Mouse (Mus musculus) spleen, adult 12 weeks (tissue): Measurements from ENCODE around the gene Grin2b.

Source experiments
- DNase-seq: peaks from one replicate; pipeline ENCODE4 v3.0.0; 2022; ENCODE audit warnings: low spot score

Grin2b gene

DNA sequence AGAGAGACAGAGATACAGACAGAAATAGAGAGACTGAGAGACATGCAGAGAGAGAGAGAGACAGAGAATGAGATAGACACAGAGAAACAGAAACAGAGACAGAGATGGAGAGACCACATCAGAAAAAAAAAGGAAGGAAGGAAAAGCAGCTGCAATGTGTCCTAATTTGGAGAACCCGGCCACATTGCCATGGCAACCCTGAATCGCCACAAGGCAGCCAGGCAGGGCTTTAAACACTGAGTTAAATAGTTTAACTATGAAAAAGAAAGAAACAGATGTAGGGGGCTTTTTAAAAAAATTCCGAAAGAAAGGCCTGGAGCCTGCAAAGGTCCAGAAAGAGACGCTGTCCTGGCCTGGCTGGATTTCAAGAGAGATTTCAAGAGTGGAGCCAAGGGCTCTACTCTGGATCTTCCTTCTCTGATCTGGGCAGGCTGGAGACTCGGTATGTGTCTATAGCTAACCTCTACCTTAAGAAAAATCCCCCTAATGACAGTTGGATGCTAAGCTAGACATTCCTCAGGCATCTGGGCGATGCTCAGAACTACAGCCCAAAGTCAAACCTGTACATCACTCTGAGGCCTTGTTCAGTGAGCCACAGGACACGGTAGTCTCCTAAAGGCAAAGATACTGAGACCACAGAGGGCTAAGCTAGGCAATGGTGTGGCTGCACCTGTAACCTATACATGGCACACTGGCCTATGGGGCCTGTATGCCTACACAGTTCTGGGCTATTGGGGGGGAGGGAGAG is 162.8 kb downstream of the Grin2b start:
- no peak for DNase-seq

- no peak for DNase-seq
Measured at GRCm38 (mm10) chr6:136008120-136008519, 165.2 kb downstream of the Grin2b start.

GRCm38 (mm10) chr6:135994691-135995090 is 178.6 kb downstream of the Grin2b start:
- DNase-seq = no peak

- DNase-seq = no peak
Measured at GRCm38 (mm10) chr6:135993897-135994296, 179.4 kb downstream of the Grin2b start.

- no peak for DNase-seq
Measured at GRCm38 (mm10) chr6:135993378-135993777, 179.9 kb downstream of the Grin2b start.

DNA sequence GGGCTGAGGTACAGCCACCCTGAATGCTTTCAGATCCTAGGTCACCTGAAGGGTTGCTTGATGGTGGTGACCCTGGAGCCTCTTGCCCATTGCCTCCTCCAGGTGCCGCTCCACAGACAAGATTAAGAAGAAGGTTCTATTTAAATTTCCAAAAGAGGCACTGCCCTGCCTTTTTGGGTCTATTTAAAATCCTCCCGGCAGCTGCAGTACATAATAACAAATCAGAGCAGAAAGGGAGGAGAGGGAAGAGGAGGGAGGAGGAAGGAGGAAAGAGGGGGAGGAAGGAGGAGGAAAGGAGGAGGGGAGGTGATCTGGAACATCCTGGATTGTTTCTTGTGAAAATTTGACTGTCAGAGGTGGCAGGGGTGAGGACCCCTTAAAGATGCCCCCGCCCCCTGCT is 197.2 kb downstream of the Grin2b start:
- DNase-seq = no peak

GRCm38 (mm10) chr6:135972481-135972880 is 200.8 kb downstream of the Grin2b start:
- no peak for DNase-seq

DNA sequence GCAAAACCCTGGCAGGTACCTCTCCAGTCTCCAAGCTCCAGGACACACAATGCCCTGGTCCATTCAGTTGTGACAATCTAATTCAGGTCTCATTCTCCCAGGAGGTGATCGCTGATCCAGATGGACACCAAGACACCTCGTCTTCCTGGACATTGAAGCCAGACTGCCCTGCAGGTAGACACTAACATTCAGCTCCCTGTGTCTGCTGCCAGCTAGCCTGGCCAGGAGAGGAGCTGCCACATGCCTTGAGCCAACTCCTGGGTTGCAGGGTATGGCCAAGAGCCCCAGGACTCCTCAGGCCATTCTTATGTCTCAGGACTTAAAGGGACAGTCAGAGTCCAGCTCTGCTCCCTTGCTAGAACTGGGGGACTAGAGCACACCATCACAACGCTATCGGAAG is 201.8 kb downstream of the Grin2b start:
- no peak for DNase-seq

DNA sequence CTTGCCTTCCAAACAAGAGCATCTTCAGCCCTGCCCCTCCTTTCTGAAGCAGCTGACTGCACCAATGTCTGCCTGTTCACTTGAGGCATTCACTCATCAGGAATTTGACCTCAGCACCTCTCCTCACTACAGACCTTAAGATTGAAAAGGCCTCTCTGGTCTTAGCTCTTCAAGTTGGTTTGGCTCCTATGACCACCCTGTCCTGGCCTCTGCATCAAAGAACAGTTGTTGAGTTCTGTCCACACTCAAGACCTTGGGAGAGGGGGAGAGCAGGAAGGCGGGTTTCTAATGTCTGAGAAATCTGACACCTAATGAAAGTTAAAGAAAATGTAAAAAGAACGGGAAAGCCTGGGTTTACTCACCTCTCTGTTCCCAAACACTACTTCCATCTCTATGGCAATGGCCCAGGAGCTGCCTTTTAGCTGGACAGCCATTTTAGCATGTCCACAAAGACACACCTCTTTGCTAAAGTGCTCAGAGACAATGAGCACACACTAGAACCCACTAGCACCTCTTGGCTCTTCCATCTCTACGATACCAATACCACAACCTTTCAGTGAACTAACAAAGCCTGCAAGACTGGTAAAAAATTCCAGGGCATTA is 202.5 kb downstream of the Grin2b start:
- DNase-seq = no peak

- no peak for DNase-seq
Measured at GRCm38 (mm10) chr6:135961766-135962165, 211.5 kb downstream of the Grin2b start.

DNA sequence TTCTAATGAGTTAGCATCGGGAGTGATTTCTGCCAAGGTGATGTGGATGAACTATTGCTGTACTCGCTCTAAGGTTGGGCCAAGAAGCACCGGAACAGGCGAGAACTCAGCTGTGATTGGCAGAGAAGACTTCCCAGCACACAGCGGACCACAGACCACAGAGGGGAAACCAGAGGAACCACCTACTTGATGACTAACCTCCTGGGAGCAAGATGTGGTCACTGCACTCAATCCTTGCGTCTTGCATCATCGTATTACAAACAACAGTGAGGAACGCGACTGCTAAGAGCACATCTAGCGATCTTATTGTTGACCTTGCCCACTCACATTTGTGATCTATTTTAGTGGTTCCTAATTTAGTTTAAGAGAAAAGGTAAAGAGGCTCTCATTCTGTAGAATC is 213.7 kb downstream of the Grin2b start:
- DNase-seq = no peak

DNA sequence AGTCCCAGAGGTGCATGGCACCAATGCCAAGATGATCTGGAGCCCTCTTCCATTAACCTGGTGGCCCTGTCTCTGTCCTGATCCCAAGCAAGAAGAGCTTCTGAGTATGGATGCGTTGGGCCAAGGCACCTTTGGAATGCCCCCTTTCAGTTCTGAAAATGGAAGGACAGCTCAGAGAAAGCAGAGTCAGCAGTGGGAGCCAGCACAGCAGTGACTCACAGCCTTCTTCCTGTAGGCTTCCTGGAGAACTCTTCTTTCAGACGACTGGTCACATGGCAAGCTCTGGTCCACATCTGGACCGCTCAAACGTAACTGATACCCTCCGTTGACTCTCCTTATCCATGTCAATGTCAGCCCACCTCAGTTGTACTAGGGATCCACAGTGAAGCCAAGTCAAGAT is 221.6 kb downstream of the Grin2b start:
- no peak for DNase-seq

- no peak for DNase-seq
Measured at GRCm38 (mm10) chr6:135945511-135945910, 227.8 kb downstream of the Grin2b start.

- DNase-seq = no peak
Measured at GRCm38 (mm10) chr6:135944358-135944757, 229.0 kb downstream of the Grin2b start.

- DNase-seq = no peak
Measured at GRCm38 (mm10) chr6:135943121-135943617, 230.1 kb downstream of the Grin2b start.

DNA sequence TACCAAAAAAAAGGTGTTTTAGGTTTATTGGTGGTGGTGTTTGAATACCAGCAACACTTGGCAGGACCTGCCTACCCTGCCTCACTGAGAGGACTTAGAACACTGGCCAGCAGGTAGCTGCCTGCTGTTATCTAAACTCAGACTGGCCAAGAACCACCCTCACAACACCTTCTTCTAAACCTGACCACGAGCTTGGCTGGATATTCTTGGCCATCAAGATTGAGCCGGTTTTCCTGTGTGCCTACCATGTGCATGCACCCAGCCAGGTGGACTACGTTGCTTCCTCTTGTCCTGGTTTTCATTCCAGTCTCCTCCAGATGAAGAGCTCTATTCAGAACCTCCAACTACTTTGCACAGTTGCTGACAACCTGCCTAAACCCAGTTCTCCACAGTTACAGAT is 240.4 kb downstream of the Grin2b start:
- no peak for DNase-seq

DNA sequence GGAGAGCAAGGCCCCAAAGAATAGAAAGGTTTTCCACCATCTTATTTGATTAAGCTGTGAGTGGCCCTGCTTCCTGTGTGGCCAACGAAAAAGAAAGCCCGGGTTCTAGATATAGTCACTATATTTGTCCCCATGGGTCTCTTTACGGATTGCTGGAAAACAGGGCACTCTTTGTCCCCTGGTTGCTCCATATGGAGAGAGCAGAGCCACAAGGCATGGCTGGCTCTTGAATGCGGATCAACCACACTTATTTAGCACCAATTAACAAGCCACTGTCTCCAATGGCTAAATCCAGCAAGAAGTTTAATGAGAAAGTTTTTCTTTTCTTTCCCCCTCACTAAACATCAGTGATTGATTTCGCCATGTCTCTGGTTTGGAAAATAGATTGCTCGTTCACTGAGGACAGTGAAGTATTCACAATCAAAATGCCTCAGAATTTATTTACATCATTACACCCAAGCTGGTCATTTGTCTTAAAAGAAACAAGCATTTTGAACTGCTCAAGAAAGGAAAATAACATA is 240.9 kb downstream of the Grin2b start:
- DNase-seq = no peak

DNA sequence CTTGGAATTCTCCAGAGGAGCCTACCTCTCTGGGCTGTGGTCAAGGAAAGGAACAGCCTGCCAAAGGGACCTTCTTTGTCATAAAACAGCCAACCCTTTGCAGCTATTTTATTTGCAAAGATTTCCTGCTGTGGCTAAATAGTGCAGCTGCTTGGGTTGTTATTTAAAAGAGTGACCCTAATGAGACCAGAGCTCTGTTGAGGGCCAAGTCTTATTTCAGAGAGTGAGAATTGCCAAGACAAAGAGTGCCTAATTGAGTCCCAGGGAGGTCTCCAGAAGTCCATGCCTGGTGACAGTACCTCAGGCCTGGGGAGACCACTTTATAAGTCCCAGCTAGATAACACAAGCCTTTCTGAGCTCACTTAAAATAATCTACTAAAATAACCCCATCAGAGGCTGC is 255.6 kb downstream of the Grin2b start:
- DNase-seq = no peak

DNA sequence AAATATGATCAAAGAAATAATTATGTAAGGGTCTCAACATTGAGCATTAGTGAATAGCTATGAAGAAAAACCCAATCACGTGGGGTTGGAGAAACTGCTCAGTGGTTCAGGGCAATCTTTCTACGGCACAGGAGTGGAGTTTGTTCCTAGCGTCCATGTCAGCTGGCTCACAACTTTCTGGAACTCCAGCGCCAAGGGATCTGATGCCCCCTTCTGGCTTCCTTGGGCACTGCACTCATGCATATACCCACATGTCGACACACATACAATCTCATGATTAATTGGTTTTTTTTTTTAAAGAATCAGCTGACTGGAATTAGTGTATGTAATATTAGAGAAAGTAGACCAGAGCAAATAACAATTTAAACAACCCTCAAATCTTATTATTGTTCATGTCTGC is 258.7 kb downstream of the Grin2b start:
- no peak for DNase-seq

GRCm38 (mm10) chr6:135912114-135912513 is 261.2 kb downstream of the Grin2b start:
- no peak for DNase-seq

GRCm38 (mm10) chr6:135911131-135911530 is 262.2 kb downstream of the Grin2b start:
- no peak for DNase-seq

- DNase-seq = no peak
Measured at GRCm38 (mm10) chr6:135907540-135908320, 265.6 kb downstream of the Grin2b start.

GRCm38 (mm10) chr6:135907137-135907536 is 266.2 kb downstream of the Grin2b start:
- DNase-seq = no peak
